Mouse (Mus musculus): Measurements from ENCODE around the gene Agtrap.
A peak's percentile ranks its signal among the peaks of the same experiment; 100 is the strongest.

Gene Agtrap

DNA sequence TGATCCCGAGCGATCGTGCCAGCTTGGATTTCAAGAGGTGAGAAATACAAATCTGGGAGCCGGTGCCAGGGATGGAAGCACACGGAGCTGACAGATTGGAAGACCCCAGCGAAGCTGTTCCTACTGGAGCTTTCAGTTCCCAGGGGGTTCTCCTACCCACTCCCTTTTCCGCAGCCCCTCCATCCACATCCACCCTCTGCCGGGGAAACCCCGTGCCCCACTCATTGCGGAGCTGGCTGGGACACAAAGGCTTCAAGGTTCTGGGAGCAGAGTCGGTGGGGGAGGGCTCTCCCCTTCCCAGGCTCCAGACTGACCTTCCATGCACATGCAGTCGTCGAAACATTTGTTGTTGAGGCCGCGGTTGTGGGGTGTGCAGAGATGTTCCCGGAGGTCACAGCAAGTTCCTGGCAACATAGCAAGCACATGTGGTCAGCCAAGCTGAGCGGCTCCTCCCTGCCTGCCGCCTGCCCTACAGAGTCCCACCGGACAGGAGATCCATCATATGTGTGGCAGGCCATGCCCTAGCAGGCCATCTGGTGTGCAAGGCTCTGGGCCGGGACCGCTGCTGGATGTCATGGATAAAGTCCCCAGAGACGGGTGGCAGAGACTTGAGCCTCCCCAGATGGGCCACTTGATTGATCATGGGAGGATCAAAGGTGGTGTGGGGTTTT lies 19.9 kb upstream of the Agtrap start:
- DNase-seq (ENCODE audit: low read depth, low spot score), result peak; percentile 63

DNA sequence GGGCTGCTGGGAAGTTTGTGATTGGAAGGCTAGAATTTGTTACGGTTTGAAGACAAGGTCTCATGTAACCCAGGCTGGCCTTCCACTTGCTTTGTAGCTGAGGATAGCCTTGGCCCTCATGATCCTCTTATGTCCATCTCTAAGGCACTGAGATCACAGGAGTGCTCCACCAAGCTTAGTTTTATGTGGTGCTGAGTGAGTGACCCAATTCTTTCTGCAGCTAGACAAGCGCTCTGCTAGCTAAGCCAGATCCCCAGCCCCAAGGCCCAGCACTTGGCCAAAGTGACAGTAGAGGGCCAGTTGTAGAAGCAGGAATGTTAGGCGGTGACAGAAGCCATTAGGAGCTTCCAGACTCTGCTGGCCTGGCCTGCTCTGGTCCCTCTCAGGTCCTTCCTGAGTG lies 16.3 kb upstream of the Agtrap start:
- DNase-seq (ENCODE audit: low read depth, low spot score), result no peak

DNA sequence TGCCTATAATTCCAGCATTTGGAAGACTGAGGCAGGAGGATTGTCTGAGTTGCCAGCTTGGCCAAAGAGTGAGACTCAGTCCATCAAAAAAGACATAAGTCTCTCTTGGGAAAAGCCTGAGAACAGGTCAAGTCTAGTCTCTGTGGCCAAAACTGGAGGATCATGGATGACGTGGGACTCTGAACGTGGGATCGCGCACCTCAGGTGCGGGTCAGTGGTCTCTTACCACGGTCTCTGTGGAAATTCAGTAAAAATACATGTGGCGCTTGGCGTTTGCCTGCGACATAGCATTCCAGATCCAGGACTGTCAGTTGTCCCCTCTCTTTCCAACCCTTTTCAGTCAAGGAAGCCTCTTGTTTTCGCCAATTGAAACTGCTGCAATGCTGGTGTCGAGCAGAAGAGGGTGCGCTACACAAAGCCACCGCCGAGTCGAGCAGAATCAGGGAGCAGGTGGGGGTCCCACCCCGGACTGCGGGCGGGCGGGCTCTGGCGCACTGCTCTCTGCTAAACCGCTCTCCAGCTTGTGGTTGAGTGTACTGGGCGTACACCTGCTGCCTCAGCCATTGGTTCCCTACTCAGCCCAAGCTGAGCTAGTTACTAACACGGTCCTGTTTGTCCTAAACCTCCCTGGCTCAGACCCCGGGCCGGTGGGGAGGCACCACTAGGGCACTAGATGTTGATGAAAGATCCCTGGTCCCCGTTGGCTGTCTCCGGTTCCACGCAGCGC lies 14.1 kb upstream of the Agtrap start:
- DNase-seq (ENCODE audit: low read depth, low spot score), result peak; percentile 77

DNA sequence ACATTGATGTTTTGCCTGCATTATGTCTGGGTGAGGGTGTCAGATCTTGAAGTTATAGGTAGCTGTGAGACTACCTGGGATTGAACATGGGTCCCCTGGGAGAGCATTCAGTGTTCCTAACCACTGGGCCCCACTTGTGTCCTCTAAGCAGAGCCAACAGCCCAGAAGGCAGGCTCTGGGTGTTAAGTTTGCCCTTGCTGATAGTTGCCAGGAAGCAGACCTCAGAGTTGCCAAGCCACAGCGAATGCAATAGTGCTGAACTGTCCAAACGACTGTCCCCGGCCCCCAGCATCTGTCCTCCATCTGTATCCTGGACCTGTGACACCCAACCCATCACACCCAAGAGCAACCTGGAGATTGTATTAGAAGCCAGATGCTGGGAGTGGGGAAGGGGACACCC lies 10.8 kb upstream of the Agtrap start:
- no peak for DNase-seq (ENCODE audit: low read depth, low spot score)

DNA sequence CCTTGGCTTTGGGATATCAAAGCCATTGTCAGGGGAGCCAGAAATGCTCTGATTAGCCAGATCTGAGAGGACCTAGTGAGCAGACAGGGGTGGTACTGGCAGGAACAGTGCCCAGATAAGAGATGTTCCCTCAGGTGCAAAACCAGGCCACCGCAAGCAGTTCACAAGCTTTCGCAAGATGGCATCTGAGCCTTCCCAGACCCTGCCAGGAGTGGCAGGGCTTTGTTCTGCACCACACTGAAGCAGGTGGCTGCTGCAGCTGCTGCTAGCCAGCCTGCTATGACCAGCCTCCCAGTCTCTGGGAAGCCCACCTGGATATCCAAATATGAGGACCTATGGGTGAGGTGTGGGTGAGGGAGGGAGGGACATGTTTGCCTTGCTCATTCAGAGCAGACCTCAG lies 10.1 kb upstream of the Agtrap start:
- no peak for DNase-seq (ENCODE audit: low read depth, low spot score)

DNA sequence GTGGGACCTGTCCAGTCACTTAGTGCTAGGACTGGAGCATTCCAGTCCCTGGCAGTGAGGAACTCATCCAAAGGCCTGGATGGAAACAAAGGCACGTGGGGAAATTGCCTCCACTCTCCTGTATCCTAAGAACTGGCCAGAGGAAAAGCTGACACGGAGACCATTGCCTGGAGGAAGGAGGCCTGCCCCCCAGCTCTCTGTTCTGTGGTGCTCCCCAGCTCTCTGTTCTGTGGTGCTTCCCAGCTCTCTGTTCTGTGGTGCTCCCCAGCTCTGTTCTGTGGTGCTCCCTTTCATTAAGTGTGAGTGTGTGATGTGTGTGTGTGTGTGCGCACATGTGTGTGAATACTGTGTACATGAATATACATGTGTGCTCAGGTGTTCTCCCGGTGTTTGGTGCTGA lies 7.2 kb upstream of the Agtrap start:
- DNase-seq (ENCODE audit: low read depth, low spot score), result no peak

DNA sequence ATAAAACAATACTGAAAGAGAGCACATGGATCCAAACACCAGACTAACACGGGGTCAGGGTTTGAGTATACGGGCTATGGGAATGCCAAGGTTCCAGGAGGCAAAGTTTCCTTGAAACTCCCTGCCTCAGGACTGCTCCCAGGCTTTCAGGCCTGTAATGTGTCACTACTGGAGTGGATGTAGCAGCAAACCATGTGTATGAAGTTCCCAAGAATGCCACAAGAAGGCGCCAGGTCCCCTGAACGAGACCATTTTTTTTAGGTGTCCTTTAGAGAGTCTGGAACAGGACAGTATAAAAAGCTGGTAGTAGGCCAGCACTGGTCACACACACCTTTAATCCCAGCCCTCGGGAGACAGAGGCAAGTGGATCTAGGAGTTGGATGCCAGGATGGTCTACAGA lies 6.3 kb upstream of the Agtrap start:
- DNase-seq (ENCODE audit: low read depth, low spot score), result no peak

DNA sequence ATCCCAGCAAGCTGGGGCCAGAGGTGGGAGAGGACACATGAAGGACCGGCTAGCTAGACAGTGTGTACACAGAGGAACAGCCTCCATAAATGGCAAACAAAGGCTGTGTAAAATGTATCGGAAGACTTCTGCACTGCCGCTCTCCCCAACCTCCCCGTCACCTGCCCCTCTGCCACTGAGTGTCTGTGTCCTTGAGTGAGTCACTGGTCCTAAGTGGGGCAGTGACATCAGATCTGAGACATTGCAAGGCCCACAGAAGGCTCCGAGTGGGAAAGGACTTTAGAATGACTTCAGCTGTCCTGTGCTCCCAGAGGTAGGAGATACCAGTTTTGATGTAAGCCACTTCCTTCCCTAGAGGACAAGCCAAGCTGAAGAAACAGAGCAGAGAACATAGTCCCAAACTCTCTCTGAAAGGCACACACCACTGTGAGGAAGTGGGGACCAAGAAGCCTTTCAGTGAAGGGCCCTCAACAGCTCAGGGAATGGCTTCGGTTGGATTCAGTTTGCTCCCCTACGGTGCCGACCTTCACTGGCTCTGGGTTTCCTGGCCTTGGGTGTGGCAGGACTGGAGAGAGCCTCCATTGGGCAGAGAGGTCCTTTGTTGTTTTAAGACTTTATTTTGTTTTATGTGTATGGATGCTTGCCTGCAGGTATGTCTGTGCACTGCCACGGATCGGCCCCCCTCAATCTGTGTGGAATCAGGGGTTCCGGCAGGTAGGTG lies 4.9 kb upstream of the Agtrap start:
- DNase-seq (ENCODE audit: low read depth, low spot score), result no peak

DNA sequence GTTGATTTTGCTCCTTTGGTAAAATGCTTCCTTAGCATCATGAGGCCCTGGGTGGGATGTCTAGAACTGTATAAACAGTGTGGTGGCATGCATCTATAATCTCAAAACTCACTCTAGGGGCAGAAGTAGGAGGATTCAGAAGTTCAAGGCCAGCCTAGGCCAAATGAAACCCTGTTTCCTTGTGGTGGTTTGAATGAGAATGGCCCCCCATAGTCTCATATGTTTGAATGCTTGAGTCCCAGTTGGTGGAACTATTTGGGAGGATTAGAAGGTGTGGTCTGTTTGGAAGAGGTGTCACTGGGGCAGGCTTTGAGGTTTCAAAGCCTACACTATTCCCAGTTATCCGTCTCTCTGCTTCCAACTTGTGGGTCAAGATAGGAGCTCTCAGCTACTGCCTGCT lies 3.4 kb upstream of the Agtrap start:
- no peak for DNase-seq (ENCODE audit: low read depth, low spot score)

DNA sequence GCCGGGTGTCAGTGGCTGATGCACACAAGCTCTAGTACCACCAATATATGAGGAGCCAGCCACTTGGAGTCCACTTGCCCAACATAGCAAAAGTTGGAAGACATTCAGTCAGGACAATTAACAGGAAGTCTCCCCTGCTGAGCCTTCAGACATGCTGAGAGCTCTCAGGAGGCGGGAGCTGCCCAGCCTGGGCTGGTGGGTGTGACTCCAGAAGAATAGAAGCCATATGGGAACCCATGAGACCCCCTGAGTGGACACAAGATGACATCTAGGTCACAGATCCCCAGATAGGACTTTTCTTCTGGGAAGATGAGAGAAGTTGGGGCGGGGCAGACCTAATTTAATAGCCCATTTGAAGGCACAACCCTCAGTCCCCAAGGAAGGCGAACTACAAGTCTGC lies 1.3 kb upstream of the Agtrap start:
- DNase-seq (ENCODE audit: low read depth, low spot score), result no peak

DNA sequence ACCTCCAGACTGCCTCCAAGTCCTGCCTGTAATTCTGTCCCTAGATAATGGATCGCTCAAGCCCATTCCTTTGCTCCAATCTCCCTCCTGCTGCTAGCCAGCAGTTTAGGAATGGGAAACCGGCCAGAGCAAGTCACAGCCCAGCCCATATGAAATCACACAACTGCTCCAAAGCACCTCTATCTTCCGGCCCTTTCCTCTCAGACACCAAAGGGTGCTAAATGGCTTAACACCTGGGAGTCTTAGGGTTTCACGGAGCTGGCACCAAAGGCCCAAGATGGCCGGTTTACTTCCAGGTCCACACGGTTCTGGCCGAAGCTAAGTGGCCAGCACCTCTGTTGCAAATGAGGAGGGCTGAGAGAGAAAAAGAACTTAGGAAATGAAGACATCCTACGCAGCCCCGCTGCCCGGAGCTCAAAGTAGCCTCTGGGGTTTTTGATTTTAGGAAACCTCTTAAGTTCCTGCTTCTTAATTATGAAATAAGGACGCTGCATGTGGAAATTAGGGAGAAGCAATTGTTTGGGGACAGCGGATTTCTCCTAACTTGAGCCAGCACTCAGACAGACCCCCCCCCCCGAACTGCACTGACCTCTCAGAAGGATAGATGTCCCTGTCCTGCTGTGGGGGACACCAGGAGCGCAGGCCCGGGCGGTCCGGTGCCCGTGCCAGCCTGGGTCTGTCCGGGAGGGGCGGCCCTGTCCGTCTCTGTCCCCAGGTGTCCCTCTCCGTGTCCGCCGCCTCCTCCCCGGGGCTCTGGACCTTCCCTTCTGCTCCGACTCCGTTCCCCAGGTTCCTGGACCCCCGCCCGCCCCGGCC lies 532 bp downstream of the Agtrap start:
- no peak for DNase-seq (ENCODE audit: low read depth, low spot score)

DNA sequence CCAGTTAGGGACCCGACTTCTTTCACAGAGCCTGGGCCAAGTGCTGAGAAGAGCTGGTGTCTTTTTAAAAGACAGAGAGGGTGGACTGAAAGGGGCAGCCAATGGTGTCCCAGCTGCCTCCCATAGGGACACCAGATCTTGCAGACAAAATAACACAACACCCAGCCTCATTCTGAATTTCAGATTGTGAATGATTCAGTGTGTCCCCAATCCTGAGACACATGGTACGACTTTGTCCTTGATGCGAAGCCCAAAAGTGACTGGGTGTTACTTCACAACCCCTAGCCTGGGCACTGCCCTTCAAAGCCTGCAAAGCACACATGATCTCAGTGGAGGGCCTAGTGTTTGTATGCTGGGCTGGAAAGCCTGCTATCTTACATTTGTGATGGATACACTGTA lies 1.9 kb downstream of the Agtrap start:
- DNase-seq (ENCODE audit: low read depth, low spot score), result no peak

DNA sequence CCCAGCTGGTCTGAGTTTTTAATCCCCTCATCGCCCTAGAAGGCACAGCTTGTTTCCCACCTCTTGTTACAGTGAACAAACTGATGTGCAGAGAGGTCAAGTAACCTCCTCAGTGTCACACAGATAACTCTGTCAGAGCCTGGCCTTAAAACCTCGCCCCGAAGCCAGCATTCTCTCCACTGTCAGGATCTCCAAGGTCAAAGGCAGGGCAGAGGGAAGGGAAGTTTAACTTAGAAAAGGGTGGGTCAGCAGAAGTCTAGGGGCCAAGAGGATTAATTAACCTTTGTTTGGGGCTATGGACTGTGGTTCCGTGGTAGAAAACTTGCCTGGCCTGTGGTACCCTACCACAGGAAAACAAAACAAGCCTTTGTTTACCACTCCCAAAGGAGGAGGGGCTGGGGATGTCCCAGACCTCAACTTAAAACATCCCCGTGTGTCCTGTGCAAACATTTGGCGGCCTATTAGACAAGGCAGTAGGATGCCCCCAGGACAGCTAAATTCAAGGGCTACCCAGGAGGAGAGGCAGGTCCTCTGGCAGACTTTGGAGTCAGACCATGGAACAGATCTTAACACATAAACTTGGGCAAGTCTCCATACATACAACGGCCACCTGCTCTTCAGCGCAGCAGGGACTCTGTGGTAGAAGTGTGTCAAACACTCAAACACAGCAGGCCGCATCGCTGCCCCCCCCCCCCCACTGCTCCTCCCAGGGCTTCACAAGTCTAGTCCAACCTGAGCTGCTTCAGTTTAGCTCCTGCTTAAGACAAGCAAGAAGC lies 2.5 kb downstream of the Agtrap start:
- DNase-seq (ENCODE audit: low read depth, low spot score), result no peak

DNA sequence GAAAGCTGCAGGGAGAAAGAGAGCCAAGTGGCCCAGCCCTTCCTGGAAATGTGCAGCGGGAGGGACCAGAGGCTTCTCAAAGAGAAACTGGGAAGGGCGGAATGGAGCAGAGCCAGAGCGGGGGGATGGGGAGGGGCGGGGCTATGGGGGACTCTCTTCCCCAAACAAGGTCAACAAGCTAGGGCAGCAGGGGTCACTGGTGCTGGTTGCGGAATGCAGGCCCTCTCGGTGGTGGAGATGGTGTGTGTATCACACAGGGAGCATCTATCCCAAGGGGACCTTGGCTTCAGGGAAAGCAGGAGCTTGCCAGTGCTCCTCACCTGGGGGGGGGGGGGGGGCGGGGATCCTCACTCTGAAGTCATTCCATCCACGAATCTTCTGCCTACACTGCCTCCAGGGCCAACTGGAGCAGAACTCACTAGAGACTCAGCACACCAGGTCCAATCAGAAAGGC lies 3.5 kb downstream of the Agtrap start:
- DNase-seq (ENCODE audit: low read depth, low spot score), result no peak

DNA sequence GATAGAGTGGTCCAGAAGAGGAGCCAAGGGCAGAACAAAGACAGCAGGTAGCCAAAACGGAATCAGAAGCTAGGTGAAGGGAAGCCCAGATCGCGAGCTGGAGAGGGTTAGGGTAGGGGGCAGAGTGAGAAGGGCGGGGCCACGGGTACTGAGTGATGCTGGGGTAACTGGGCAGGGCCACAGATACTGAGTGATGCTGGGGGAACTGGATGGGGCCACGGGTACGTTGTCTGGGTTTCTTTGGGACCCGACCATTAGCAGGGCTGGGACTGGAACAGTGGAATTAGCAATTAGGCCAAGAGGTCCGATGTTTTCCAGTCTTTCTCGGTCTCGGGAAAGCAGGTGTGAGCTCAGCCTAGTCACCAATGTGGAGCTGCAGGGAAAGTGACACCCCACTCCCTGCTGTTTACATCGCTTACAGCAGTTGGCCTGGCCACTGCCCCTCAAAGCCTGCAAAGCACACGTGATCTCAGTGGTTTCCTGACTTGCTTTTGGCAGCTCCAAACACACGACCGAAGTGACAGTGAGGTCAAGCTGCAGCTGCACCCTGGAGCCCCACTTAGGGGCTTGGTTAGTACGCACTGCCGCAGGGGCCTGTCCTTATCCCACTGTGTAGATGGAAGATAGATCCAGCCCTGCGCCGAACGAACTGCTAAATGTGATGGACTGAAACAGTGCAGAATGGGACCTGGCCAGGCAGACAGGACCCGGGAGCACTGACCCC lies 4.5 kb downstream of the Agtrap start:
- no peak for DNase-seq (ENCODE audit: low read depth, low spot score)

DNA sequence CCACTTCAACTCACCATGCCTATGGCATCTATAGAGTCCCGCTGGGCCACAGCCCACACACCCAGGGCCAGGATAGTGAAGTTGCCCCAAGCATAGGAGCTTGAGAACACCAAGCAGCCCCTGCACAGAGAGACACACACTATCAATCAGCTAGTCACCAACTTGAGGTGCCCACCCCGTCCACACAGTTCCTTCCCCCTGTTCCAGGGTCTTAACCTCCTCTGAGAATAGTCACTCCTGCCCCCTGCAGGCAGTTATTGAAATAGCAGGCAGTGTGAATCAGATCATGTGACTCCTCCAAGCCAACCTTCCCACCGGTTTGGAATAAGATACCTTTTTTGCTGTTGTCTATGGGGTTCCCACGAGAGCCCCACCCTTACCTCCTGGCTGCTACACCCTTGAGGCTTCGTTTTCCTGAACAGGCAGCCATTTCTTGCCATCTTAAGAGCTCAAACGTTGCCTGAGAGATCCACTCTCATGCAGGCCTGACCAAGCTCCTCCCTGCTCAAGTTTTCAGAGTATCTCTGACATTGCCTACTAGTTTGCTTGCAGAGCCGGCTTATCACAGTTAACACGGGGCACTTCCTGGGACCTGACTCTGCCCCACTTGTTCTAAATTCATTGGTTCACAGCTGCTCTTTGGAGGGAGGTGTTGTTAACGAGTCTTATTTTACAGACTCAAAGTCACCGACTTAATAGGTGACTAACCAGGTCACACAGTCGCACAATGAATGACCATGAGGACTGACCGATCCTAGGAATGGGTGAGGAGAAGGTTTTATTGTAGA lies 5.4 kb downstream of the Agtrap start:
- peak; percentile 67 for DNase-seq (ENCODE audit: low read depth, low spot score)

DNA sequence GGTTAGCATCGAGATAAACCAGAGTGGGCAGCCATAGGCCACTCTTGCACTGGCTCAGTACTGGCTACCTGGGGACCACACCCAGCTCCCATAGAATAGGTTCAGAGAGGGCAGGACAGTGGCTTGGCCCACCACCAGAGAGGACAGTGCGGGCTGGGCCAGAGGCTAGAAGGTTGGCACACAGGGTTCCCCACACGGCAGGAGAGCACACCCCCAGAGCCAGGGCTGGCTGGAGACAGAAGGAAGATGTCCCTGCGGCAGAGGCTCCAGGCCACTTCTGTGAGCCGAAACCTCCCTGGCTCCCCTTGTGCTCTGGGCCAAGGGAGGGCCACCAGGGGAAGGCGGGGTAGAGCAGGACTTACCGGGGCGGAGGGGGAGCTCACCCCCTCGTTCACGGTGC lies 6.6 kb downstream of the Agtrap start:
- no peak for DNase-seq (ENCODE audit: low read depth, low spot score)

DNA sequence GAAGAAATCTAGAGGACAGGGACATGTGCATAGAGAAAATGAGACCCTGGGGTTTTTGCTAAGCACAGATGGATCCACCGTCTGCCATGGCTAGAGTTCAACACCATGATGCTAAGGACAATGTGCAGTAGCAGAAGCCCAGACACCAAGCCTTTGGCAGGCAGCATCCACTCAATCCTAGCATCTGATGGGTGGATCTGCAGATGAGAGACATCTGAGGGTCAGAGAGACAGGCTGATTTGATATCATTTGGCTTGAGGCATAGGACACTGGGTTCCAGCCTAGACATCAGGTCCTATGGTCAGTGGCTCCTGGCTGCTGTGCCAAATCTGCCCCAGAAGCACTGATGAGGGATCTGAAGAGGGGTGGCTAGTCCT lies 7.2 kb downstream of the Agtrap start:
- peak; percentile 95 for DNase-seq (ENCODE audit: low read depth, low spot score)

DNA sequence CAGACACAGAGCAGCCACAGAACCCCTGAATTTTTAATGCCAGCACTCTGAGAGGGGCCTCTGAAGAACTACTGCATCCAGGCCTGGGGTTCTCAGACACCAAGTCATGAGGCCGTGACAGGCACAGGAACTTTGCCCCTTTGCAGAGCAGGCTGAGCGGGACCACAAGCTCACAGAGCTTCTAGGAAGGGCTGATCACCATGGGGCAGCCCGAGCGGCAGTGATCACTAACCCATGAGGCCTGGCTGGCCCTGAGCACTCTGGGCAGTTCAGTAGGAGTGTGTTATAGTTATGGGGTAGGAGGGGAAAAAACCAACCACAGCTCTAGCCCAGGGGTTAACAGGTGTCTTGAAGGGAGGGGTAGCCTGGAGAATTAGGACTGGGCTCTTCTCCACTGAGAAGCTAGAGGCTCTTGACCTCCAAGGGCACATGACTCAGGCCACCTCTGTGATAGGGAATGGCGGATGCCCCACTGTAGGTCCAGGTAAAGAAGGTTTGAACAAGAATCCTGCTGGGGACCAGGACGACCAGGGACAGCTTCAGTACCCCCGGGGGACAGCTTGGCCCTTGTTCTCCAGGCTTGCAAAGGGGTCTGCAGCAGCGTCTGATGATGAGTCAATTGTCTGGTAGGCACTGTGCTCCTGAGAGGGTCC lies 7.8 kb downstream of the Agtrap start:
- no peak for DNase-seq (ENCODE audit: low read depth, low spot score)

All from brain, adult 2 months (tissue).